Mouse (Mus musculus): ENCODE data around the gene L3mbtl2. TPM values are rescaled to one million over a fixed set of nuclear protein-coding genes. Genes with fewer than 3 reads are reported as not detected.
A peak's percentile ranks its signal among the peaks of the same experiment; 100 is the strongest.
"Not testable (repeated sequence)": the region's sequence is repeated elsewhere in the genome, so short reads cannot be mapped to it uniquely, and the experiment has no call there.

L3mbtl2 gene
- total RNA-seq (2014; fragmentation: Nextera tagmentation) = 33.8 and 41.7 TPM in 2 replicates
- total RNA-seq (2017) = 30.5 TPM in 2 replicates

- ATAC-seq (replicated peaks; ENCODE audit: poor library complexity, severe bottlenecking) = peak; percentile 98
Observed at GRCm38 (mm10) chr15:81663697-81664561, at the start of gene L3mbtl2. L3mbtl2 (plus strand) TSS chr15:81663889.

GRCm38 (mm10) chr15:81649516-81650455 lies 13.9 kb upstream of the L3mbtl2 start:
- ATAC-seq (replicated peaks; ENCODE audit: poor library complexity, severe bottlenecking) = no peak

GRCm38 (mm10) chr15:81650636-81651035 lies 13.1 kb upstream of the L3mbtl2 start:
- ATAC-seq (replicated peaks; ENCODE audit: poor library complexity, severe bottlenecking) = no peak

- ATAC-seq (replicated peaks; ENCODE audit: poor library complexity, severe bottlenecking) = no peak
Observed at GRCm38 (mm10) chr15:81661701-81662100, 2.0 kb upstream of the L3mbtl2 start.

GRCm38 (mm10) chr15:81663281-81663680 lies 408 bp upstream of the L3mbtl2 start:
- ATAC-seq (replicated peaks; ENCODE audit: poor library complexity, severe bottlenecking) = no peak

GRCm38 (mm10) chr15:81666957-81667356 lies 3.3 kb downstream of the L3mbtl2 start:
- no peak for ATAC-seq (replicated peaks; ENCODE audit: poor library complexity, severe bottlenecking)

GRCm38 (mm10) chr15:81670231-81670640 lies 6.5 kb downstream of the L3mbtl2 start:
- peak; percentile 44 for ATAC-seq (replicated peaks; ENCODE audit: poor library complexity, severe bottlenecking)

GRCm38 (mm10) chr15:81676637-81677036 lies 12.9 kb downstream of the L3mbtl2 start:
- no peak for ATAC-seq (replicated peaks; ENCODE audit: poor library complexity, severe bottlenecking)

- no peak for ATAC-seq (replicated peaks; ENCODE audit: poor library complexity, severe bottlenecking)
Observed at GRCm38 (mm10) chr15:81680301-81680805, 16.7 kb downstream of the L3mbtl2 start.

- ATAC-seq (replicated peaks; ENCODE audit: poor library complexity, severe bottlenecking) = peak; percentile 3; the same call in 1 of the 2 replicates
Observed at GRCm38 (mm10) chr15:81693366-81693966, 29.8 kb downstream of the L3mbtl2 start.

- peak; percentile 85 for ATAC-seq (replicated peaks; ENCODE audit: poor library complexity, severe bottlenecking)
Observed at GRCm38 (mm10) chr15:81693967-81694881, 30.5 kb downstream of the L3mbtl2 start.

- no peak for ATAC-seq (replicated peaks; ENCODE audit: poor library complexity, severe bottlenecking)
Observed at GRCm38 (mm10) chr15:81694891-81695290, 31.2 kb downstream of the L3mbtl2 start.

- no peak for ATAC-seq (replicated peaks; ENCODE audit: poor library complexity, severe bottlenecking)
Observed at GRCm38 (mm10) chr15:81697175-81697574, 33.5 kb downstream of the L3mbtl2 start, which contains the start of gene Chadl. Chadl (minus strand) TSS chr15:81697287.

GRCm38 (mm10) chr15:81697847-81698246 lies 34.2 kb downstream of the L3mbtl2 start:
- no peak for ATAC-seq (replicated peaks; ENCODE audit: poor library complexity, severe bottlenecking)

GRCm38 (mm10) chr15:81698532-81698931 lies 34.8 kb downstream of the L3mbtl2 start:
- ATAC-seq (replicated peaks; ENCODE audit: poor library complexity, severe bottlenecking) = peak; percentile 69

- no peak for ATAC-seq (replicated peaks; ENCODE audit: poor library complexity, severe bottlenecking)
Observed at GRCm38 (mm10) chr15:81700161-81700560, 36.5 kb downstream of the L3mbtl2 start.

- ATAC-seq (replicated peaks; ENCODE audit: poor library complexity, severe bottlenecking) = no peak
Observed at GRCm38 (mm10) chr15:81700601-81701000, 36.9 kb downstream of the L3mbtl2 start.

- ATAC-seq (replicated peaks; ENCODE audit: poor library complexity, severe bottlenecking) = not testable (repeated sequence)
Observed at GRCm38 (mm10) chr15:81701350-81701749, 37.7 kb downstream of the L3mbtl2 start.

Measured in granulocyte monocyte progenitor cell, adult 5-6 weeks (primary cell).